ENCODE assay signal across 27 mouse cellular contexts in the genomic region with DNA sequence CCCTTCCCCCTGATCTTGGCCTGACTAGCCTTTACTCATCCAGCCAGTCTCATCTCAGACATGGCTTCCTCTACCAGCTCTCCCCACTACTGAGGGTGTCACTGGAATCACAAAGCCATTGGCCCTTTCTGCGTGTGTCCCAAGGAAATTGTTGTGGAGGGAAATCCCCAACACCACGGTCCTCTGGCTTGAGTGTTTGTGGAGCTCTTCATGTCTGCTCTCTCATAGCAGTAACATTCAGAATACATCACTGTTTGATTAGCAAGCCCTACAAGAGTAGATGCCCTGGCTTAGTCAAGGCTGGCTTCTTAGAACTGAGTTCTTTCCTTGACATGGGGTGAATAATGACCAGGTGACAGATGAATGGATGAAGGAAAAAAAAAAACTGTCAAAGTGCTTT. TPM values are rescaled to one million over a fixed set of nuclear protein-coding genes. Genes with fewer than 3 reads are reported as not detected.
DNase-seq lines count a peak whose midpoint lies in the region; ATAC-seq and TF ChIP-seq lines count a peak whose summit lies in the region.
"Had no signal": no experiment of that assay in that cellular context is flagged by ENCODE, and none has a peak within 500 bp of the region (broad histone marks: within the 10 kb centered on the region; RNA-seq: fewer than 3 reads in every experiment).

No protein-coding gene starts in this region.

- intact Hi-C loops in gastrocnemius, adult 2 months (cut with DNase I): loop anchor here (5.0 kb wide), 1 partner anchor 245 kb away; no protein-coding TSS in a partner anchor
- intact Hi-C loops in gastrocnemius, postnatal 36 days (cut with DNase I): loop anchor here (10.0 kb wide), 1 partner anchor 242 kb away; no protein-coding TSS in a partner anchor

- no peak for DNase-seq in gastrocnemius, adult 2 months
- DNase-seq in gastrocnemius, postnatal 36 days: no peak
- peak; percentile 77 for DNase-seq in lung, postnatal 0 days (ENCODE audit: low spot score)
- DNase-seq in lung, adult 2 months: no peak
- DNase-seq in lung, postnatal 36 days: peak; percentile 61
- no peak for DNase-seq in lung, postnatal 14 days
- DNase-seq in stomach, postnatal 0 days (ENCODE audit: low spot score): peak; percentile 12
- DNase-seq in MN1 (ENCODE audit: low spot score): no peak
- DNase-seq: adrenal gland, adult 2 months; adrenal gland, postnatal 10 days; adrenal gland, postnatal 25 days; B cell, adult 2 months; cerebellum, adult 18-20 months; cerebellum, adult 8-10 months; cerebellum, adult 9-11 months; cerebellum, postnatal 14 days; cerebellum, postnatal 36 days; embryo, embryonic 11 days had no signal

- 0 out of 2 replicates have a peak, but pooled peaks have one; percentile 30 for TF ChIP-seq EP300 in lung, postnatal 0 days (IDR thresholded peaks at IDR 0.05)
- TF ChIP-seq EP300 in stomach, postnatal 0 days (optimal IDR thresholded peaks at IDR 0.05): no peak

- peak overlapping the region; percentile 74 for H3K4me3 ChIP-seq in gastrocnemius, adult 2 months
- no peak overlapping the region for H3K4me3 ChIP-seq in lung, postnatal 0 days (ENCODE audit: low read depth, low read length)
- H3K4me3 ChIP-seq in lung, adult 2 months (replicated peaks; ENCODE audit: extremely low read depth, low read depth, low read length): no peak overlapping the region
- no peak overlapping the region for H3K4me3 ChIP-seq in stomach, postnatal 0 days (ENCODE audit: low read depth, low read length)
- H3K4me3 ChIP-seq: embryonic facial prominence, embryonic 12.5 days; forebrain, embryonic 13.5 days; forebrain, embryonic 15.5 days had no signal

- no peak for TF ChIP-seq POLR2A in lung, adult 2 months (IDR thresholded peaks at IDR 0.05; ENCODE audit: borderline replicate concordance, extremely low read depth, low read depth, low read length)

- H3K4me1 ChIP-seq in lung, postnatal 0 days (ENCODE audit: insufficient read depth, low read depth, low read length): peaks cover 3% of the 10 kb centered on the region; the same call in 1 of the 2 replicates
- 0 out of 2 replicates have a peak, but pooled peaks cover 2% of the 10 kb centered on the region for H3K4me1 ChIP-seq in lung, adult 2 months (ENCODE audit: control insufficient read depth, insufficient read depth, low read length)
- H3K4me1 ChIP-seq in stomach, postnatal 0 days (replicated peaks; ENCODE audit: control insufficient read depth, insufficient read depth): no peaks in the 10 kb centered on the region

- 46% methylated on average over 2 of the region's 2 CpGs for WGBS in lung, postnatal 0 days
- 52% methylated on average over 2 of the region's 2 CpGs for WGBS in lung, adult 2 months
- WGBS in stomach, postnatal 0 days: 70% methylated on average over 2 of the region's 2 CpGs

- peak overlapping the region; percentile 96 for H3K27ac ChIP-seq in gastrocnemius, adult 2 months
- no peak overlapping the region for H3K27ac ChIP-seq in lung, postnatal 0 days (ENCODE audit: low read length)
- H3K27ac ChIP-seq in stomach, postnatal 0 days (replicated peaks): no peak overlapping the region
- H3K27ac ChIP-seq: embryonic facial prominence, embryonic 12.5 days; forebrain, embryonic 13.5 days; forebrain, embryonic 15.5 days had no signal

- H3K9me3 ChIP-seq in lung, postnatal 0 days (ENCODE audit: low read length): no peaks in the 10 kb centered on the region
- no peaks in the 10 kb centered on the region for H3K9me3 ChIP-seq in stomach, postnatal 0 days (ENCODE audit: control insufficient read depth, low read length)
- H3K9me3 ChIP-seq: embryonic facial prominence, embryonic 12.5 days; forebrain, embryonic 13.5 days; forebrain, embryonic 15.5 days; G1E had no signal

- H3K9ac ChIP-seq in lung, postnatal 0 days (replicated peaks; ENCODE audit: low read depth): no peak overlapping the region
- no peak overlapping the region for H3K9ac ChIP-seq in stomach, postnatal 0 days (ENCODE audit: low read length)
- H3K9ac ChIP-seq: embryonic facial prominence, embryonic 12.5 days; forebrain, embryonic 13.5 days; forebrain, embryonic 15.5 days had no signal

- H3K4me2 ChIP-seq in lung, postnatal 0 days (replicated peaks; ENCODE audit: low read depth, low read length): no peak overlapping the region
- H3K4me2 ChIP-seq in stomach, postnatal 0 days (replicated peaks; ENCODE audit: low read depth): no peak overlapping the region
- H3K4me2 ChIP-seq: embryonic facial prominence, embryonic 12.5 days; forebrain, embryonic 13.5 days; forebrain, embryonic 15.5 days had no signal

- 0 out of 2 replicates have a peak, but pooled peaks cover 3% of the 10 kb centered on the region for H3K27me3 ChIP-seq in lung, postnatal 0 days (replicated peaks; ENCODE audit: insufficient read depth, low read length)
- no peaks in the 10 kb centered on the region for H3K27me3 ChIP-seq in stomach, postnatal 0 days (ENCODE audit: control insufficient read depth, insufficient read depth, low read length)
- H3K27me3 ChIP-seq: CH12.LX; forebrain, embryonic 15.5 days had no signal

- H3K36me3 ChIP-seq in lung, postnatal 0 days (ENCODE audit: insufficient read depth, low read length): no peaks in the 10 kb centered on the region
- no peaks in the 10 kb centered on the region for H3K36me3 ChIP-seq in stomach, postnatal 0 days (ENCODE audit: control insufficient read depth, insufficient read depth, low read length)
- H3K36me3 ChIP-seq: embryonic facial prominence, embryonic 12.5 days; forebrain, embryonic 15.5 days; G1E had no signal

- no peak for TF ChIP-seq CTCF in gastrocnemius, adult 2 months (IDR thresholded peaks at IDR 0.05)
- no peak for TF ChIP-seq CTCF in lung, postnatal 0 days (IDR thresholded peaks at IDR 0.05)
- TF ChIP-seq CTCF in lung, adult 2 months (IDR thresholded peaks at IDR 0.05; ENCODE audit: insufficient read depth, low read length): no peak
- no peak for TF ChIP-seq CTCF in stomach, postnatal 0 days (IDR thresholded peaks at IDR 0.05; ENCODE audit: low read depth)

- ATAC-seq in lung, postnatal 0 days: peak; percentile 39
- no peak for ATAC-seq in stomach, postnatal 0 days (ENCODE audit: low FRiP score, low TSS enrichment)
- ATAC-seq: CD4-positive, CD25-positive, alpha-beta regulatory T cell, adult 4 months; forebrain, embryonic 13.5 days; forebrain, embryonic 15.5 days had no signal

RNA-seq across cellular contexts. Expression of gene Samd8, which starts 3.5 kb away (rescaled TPM):
- total RNA-seq in gastrocnemius, adult 2 months (2021): 10 to 100 TPM; 57.3 to 63.4 TPM
- total RNA-seq in gastrocnemius, postnatal 36 days (2021): 10 to 100 TPM; 39.3 to 42.4 TPM
- polyA plus RNA-seq in lung, postnatal 0 days (2015; fragmentation: Nextera tagmentation; extraction: Ambion mirVana): 7.1 and 8.1 TPM in 2 replicates
- 12.1 and 13.3 TPM in 2 replicates for polyA plus RNA-seq in lung, adult 2 months (2012; rRNA removed)
- 15.3 and 15.9 TPM in 2 replicates for polyA plus RNA-seq in stomach, postnatal 0 days (2015; fragmentation: Nextera tagmentation; extraction: Ambion mirVana)

RNA-seq across cellular contexts. Expression of gene Dusp13, which starts 4.1 kb away (rescaled TPM):
- 100 to 1,000 TPM; 194 to 238 TPM for total RNA-seq in gastrocnemius, adult 2 months (2021)
- 100 to 1,000 TPM; 163 to 164 TPM for total RNA-seq in gastrocnemius, postnatal 36 days (2021)
- 0.20 and 0.29 TPM in 2 replicates for polyA plus RNA-seq in lung, postnatal 0 days (2015; fragmentation: Nextera tagmentation; extraction: Ambion mirVana)
- polyA plus RNA-seq in lung, adult 2 months (2012; rRNA removed): 0.52 and 6.7 TPM in 2 replicates
- 1.9 and 2.5 TPM in 2 replicates for polyA plus RNA-seq in stomach, postnatal 0 days (2015; fragmentation: Nextera tagmentation; extraction: Ambion mirVana)
- total RNA-seq: adrenal gland, adult 2 months; adrenal gland, postnatal 25 days; CH12.LX; common myeloid progenitor, adult 5-6 weeks had no signal
- polyA plus RNA-seq: brain, embryonic 14.5 days; CD4-positive, CD25-positive, alpha-beta regulatory T cell, adult 4 months; embryonic facial prominence, embryonic 12.5 days; forebrain, embryonic 11.5 days; forebrain, embryonic 13.5 days; forebrain, embryonic 15.5 days; G1E had no signal

RNA-seq across cellular contexts. Expression of gene Dupd1, which starts 32.5 kb away (rescaled TPM):
- total RNA-seq in gastrocnemius, adult 2 months (2021): 10 to 100 TPM; 33.6 to 58.6 TPM
- 10 to 100 TPM; 39.1 to 62.1 TPM for total RNA-seq in gastrocnemius, postnatal 36 days (2021)
- 0.16 and 0.24 TPM in 2 replicates for polyA plus RNA-seq in lung, postnatal 0 days (2015; fragmentation: Nextera tagmentation; extraction: Ambion mirVana)
- polyA plus RNA-seq in lung, adult 2 months (2012; rRNA removed): 1.6 TPM in 1 of 2 replicates, not detected in the other
- not detected in 2 replicates for polyA plus RNA-seq in stomach, postnatal 0 days (2015; fragmentation: Nextera tagmentation; extraction: Ambion mirVana)
- total RNA-seq: CH12.LX; common myeloid progenitor, adult 5-6 weeks; G1E had no signal
- polyA plus RNA-seq: CD4-positive, CD25-positive, alpha-beta regulatory T cell, adult 4 months; forebrain, embryonic 11.5 days; forebrain, embryonic 13.5 days; forebrain, embryonic 15.5 days; G1E had no signal

Comparison
In these comparisons a context has a peak if more than half of its experiments do, and no peak if none do; other contexts are left out.
1. DNase-seq: peak in lung, postnatal 0 days (single experiment), lung, postnatal 36 days (single experiment) and stomach, postnatal 0 days (single experiment); none in gastrocnemius, adult 2 months (single experiment), gastrocnemius, postnatal 36 days (0 of 2), lung, adult 2 months (single experiment), lung, postnatal 14 days (single experiment) and MN1 (single experiment).